Mouse (Mus musculus): ENCODE measurements around the gene Donson.

Donson gene

GRCm38 (mm10) chr16:91688619-91689334 lies at the start of gene Donson:
Gene Donson (minus strand): TSS chr16:91688770.
- DNase-seq, result peak; percentile 89 to 90

- no peak for DNase-seq
These were observed 47.7 kb upstream of the Donson start for GRCm38 (mm10) chr16:91736046-91736816.

GRCm38 (mm10) chr16:91734771-91735170 lies 46.2 kb upstream of the Donson start:
- DNase-seq, result no peak

GRCm38 (mm10) chr16:91732816-91733215 lies 44.2 kb upstream of the Donson start:
- no peak for DNase-seq

- no peak for DNase-seq
These were observed 41.9 kb upstream of the Donson start for GRCm38 (mm10) chr16:91730446-91730845.

- peak; percentile 23 to 24 for DNase-seq
These were observed 41.4 kb upstream of the Donson start for GRCm38 (mm10) chr16:91729821-91730441.

GRCm38 (mm10) chr16:91729066-91729482 lies 40.5 kb upstream of the Donson start, which contains the start of gene Itsn1:
Gene Itsn1 (plus strand): TSS chr16:91729281.
- peak; percentile 96 to 98 for DNase-seq

GRCm38 (mm10) chr16:91728123-91729065 lies 39.8 kb upstream of the Donson start, which contains the start of gene Cryzl1:
Gene Cryzl1 (minus strand): TSS chr16:91728975.
- DNase-seq, result peak; percentile 89 to 95

GRCm38 (mm10) chr16:91727433-91727832 lies 38.9 kb upstream of the Donson start:
- DNase-seq, result no peak

- DNase-seq, result peak in 1 of 2 experiments; percentile 28
These were observed 35.7 kb upstream of the Donson start for GRCm38 (mm10) chr16:91724247-91724646.

- no peak for DNase-seq
These were observed 28.8 kb upstream of the Donson start for GRCm38 (mm10) chr16:91717399-91717798.

- no peak for DNase-seq
These were observed 28.4 kb upstream of the Donson start for GRCm38 (mm10) chr16:91716927-91717349.

GRCm38 (mm10) chr16:91710241-91710640 lies 21.7 kb upstream of the Donson start:
- no peak for DNase-seq

GRCm38 (mm10) chr16:91704603-91705340 lies 16.2 kb upstream of the Donson start:
- no peak for DNase-seq

- no peak for DNase-seq
These were observed 14.2 kb upstream of the Donson start for GRCm38 (mm10) chr16:91702771-91703188.

GRCm38 (mm10) chr16:91701908-91702307 lies 13.3 kb upstream of the Donson start:
- DNase-seq, result no peak

GRCm38 (mm10) chr16:91698995-91699394 lies 10.4 kb upstream of the Donson start:
- no peak for DNase-seq

GRCm38 (mm10) chr16:91695108-91695755 lies 6.7 kb upstream of the Donson start:
- DNase-seq, result no peak

- peak; percentile 27 to 34 for DNase-seq
These were observed 6.0 kb upstream of the Donson start for GRCm38 (mm10) chr16:91694455-91695084.

- DNase-seq, result no peak
These were observed 1.2 kb upstream of the Donson start for GRCm38 (mm10) chr16:91689791-91690190.

Measured in thymus, adult 18-20 months (tissue).